ENCODE assay signal across 8 mouse cellular contexts in the genomic region with DNA sequence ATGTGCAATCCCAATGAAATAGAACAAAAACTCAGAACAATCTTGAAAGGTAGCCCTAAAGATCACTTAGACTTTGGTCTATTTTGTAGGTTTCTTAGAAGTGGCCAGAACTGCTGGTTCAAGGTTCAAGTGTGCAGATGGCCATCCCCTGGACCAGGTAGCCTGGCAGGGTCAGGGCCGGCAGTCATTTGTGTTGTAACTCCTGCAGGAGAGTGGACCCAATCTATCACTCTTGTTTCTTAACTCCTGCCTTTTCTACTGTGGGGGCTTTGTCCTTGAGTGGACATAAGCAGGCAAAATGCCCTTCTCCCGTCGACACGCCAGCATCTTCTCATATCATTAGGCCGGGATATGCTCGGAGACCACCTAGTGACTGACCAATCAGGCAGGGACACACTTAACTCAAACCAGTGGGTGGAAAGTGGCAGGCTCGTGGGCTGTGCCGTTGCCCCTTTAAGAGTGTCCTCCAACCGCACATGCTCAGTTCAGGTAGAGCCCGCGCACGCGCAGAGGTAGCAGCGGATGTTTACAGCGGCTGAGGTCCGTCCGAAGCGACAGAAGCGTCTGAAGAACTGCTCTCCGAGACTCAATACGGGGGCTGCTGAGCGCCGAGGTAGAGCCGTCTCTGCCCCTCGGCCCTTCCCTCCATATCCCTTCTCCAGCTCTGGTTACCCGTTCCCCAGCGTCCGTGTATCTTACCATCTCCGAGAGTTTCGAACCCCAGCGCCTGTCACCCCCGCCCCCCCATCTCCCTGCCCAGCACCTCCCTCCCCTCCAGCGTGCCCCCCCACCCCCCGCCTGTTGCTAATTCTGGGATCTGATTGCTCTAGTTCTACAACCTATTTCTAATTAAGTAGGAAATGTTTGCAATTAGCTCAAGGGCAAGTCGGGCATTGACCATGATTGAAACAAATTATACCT. TPM values are rescaled to one million over a fixed set of nuclear protein-coding genes. Genes with fewer than 3 reads are reported as not detected.
DNase-seq lines count a peak whose midpoint lies in the region; ATAC-seq lines count a peak whose summit lies in the region.

Gene Pcmtd2, plus strand, starts transcription at position 483 of the 921 bp plus-strand sequence.

- H3K4me2 ChIP-seq in heart, embryonic 13.5 days = peak within 1 kb of the TSS; percentile 76
- H3K4me2 ChIP-seq in liver, embryonic 12.5 days = peak within 1 kb of the TSS; percentile 80
- peak within 1 kb of the TSS; percentile 83 for H3K4me2 ChIP-seq in stomach, embryonic 15.5 days

- H3K27ac ChIP-seq in brown adipose tissue, adult 24 weeks (replicated peaks; ENCODE audit: low read depth, low read length) = peak within 1 kb of the TSS; percentile 83
- peak within 1 kb of the TSS; percentile 89 for H3K27ac ChIP-seq in heart, embryonic 13.5 days (replicated peaks)
- H3K27ac ChIP-seq in liver, embryonic 12.5 days = peak within 1 kb of the TSS; percentile 85
- H3K27ac ChIP-seq in stomach, embryonic 15.5 days = peak within 1 kb of the TSS; percentile 86

- under 1% methylated on average over 35 of the region's 35 CpGs for WGBS in heart, embryonic 13.5 days
- WGBS in liver, embryonic 12.5 days (ENCODE audit: insufficient replicate concordance) = under 1% methylated on average over 35 of the region's 35 CpGs
- under 1% methylated on average over 35 of the region's 35 CpGs for WGBS in stomach, embryonic 15.5 days

- H3K36me3 ChIP-seq in heart, embryonic 13.5 days = peaks cover 19% of the 10 kb centered on the region
- peaks cover 7% of the 10 kb centered on the region for H3K36me3 ChIP-seq in liver, embryonic 12.5 days
- H3K36me3 ChIP-seq in stomach, embryonic 15.5 days = no peaks in the 10 kb centered on the region

- peak within 1 kb of the TSS; percentile 90 for H3K4me3 ChIP-seq in brown adipose tissue, adult 24 weeks (ENCODE audit: insufficient read depth, low read depth, low read length)
- peak within 1 kb of the TSS; percentile 76 for H3K4me3 ChIP-seq in heart, embryonic 13.5 days
- peak within 1 kb of the TSS; percentile 79 for H3K4me3 ChIP-seq in liver, embryonic 12.5 days
- H3K4me3 ChIP-seq in stomach, embryonic 15.5 days (replicated peaks) = peak within 1 kb of the TSS; percentile 79

- H3K27me3 ChIP-seq in heart, embryonic 13.5 days (replicated peaks) = 0 out of 2 replicates have a peak, but pooled peaks cover 3% of the 10 kb centered on the region
- H3K27me3 ChIP-seq in liver, embryonic 12.5 days (replicated peaks) = no peaks in the 10 kb centered on the region
- H3K27me3 ChIP-seq in stomach, embryonic 15.5 days (replicated peaks) = no peaks in the 10 kb centered on the region

- peak; percentile 94 for DNase-seq in CD4-positive, CD25-positive, alpha-beta regulatory T cell, adult 2 months (ENCODE audit: low read depth, low spot score)
- peak; percentile 30 for DNase-seq in fat pad, adult 2 months (ENCODE audit: extremely low read depth, low read depth, low spot score)
- peak; percentile 95 for DNase-seq in kidney, postnatal 10 days
- DNase-seq in natural killer cell, adult 2 months (ENCODE audit: low spot score in 2 of 2) = peak; percentile 92

- no peaks in the 10 kb centered on the region for H3K9me3 ChIP-seq in heart, embryonic 13.5 days
- no peaks in the 10 kb centered on the region for H3K9me3 ChIP-seq in liver, embryonic 12.5 days (replicated peaks)
- no peaks in the 10 kb centered on the region for H3K9me3 ChIP-seq in stomach, embryonic 15.5 days

- peak; percentile 93 for ATAC-seq in heart, embryonic 13.5 days (ENCODE audit: extremely low read depth, insufficient number of reproducible peaks, low FRiP score, low TSS enrichment)
- ATAC-seq in liver, embryonic 12.5 days = peak; percentile 98
- ATAC-seq in stomach, embryonic 15.5 days (ENCODE audit: insufficient read depth, low FRiP score, low read depth) = peak; percentile 97

- peak within 1 kb of the TSS; percentile 87 for H3K9ac ChIP-seq in heart, embryonic 13.5 days
- H3K9ac ChIP-seq in liver, embryonic 12.5 days = peak within 1 kb of the TSS; percentile 87
- peak within 1 kb of the TSS; percentile 62; the same call in 1 of the 2 replicates for H3K9ac ChIP-seq in stomach, embryonic 15.5 days

- 0 out of 2 replicates have a peak, but pooled peaks cover 4% of the 10 kb centered on the region for H3K4me1 ChIP-seq in brown adipose tissue, adult 24 weeks (ENCODE audit: control insufficient read depth, insufficient read depth, insufficient read length, low read length)
- peaks cover 15% of the 10 kb centered on the region for H3K4me1 ChIP-seq in heart, embryonic 13.5 days
- peaks cover 28% of the 10 kb centered on the region for H3K4me1 ChIP-seq in liver, embryonic 12.5 days
- H3K4me1 ChIP-seq in stomach, embryonic 15.5 days = peaks cover 11% of the 10 kb centered on the region; the same call in 1 of the 2 replicates

RNA-seq across cellular contexts. Expression of gene Pcmtd2, which starts in this region (rescaled TPM):
- polyA plus RNA-seq in brown adipose tissue, adult 24 weeks (2012; ENCODE audit: insufficient read depth, insufficient read length, missing spikeins) = 27.0 and 38.8 TPM in 2 replicates
- 23.5 and 23.6 TPM in 2 replicates for polyA plus RNA-seq in heart, embryonic 13.5 days (2015; fragmentation: Nextera tagmentation; extraction: Ambion mirVana)
- 18.2 TPM in 2 replicates for polyA plus RNA-seq in liver, embryonic 12.5 days (2016; fragmentation: Nextera tagmentation; extraction: Ambion mirVana)
- 28.0 and 29.3 TPM in 2 replicates for polyA plus RNA-seq in stomach, embryonic 15.5 days (2015; fragmentation: Nextera tagmentation; extraction: Ambion mirVana)

Comparison
In these comparisons a context has a peak if more than half of its experiments do, and no peak if none do; other contexts are left out.
1. Peak in every context shown above with its lines: DNase-seq, ATAC-seq, H3K4me3 ChIP-seq and H3K27ac ChIP-seq.
2. DNase-seq: peak in every context shown above with its lines; median percentile 95 in kidney, postnatal 10 days; 94 in CD4-positive, CD25-positive, alpha-beta regulatory T cell, adult 2 months; 92 in natural killer cell, adult 2 months; 30 in fat pad, adult 2 months.